Mouse (Mus musculus) cerebellum, adult 11 months (tissue): ENCODE measurements around the gene Aldh1a3.
A peak's percentile ranks its signal among the peaks of the same experiment; 100 is the strongest.

ENCODE experiments used
- DNase-seq: peaks from one replicate; pipeline ENCODE4 v3.0.0; 2022

Aldh1a3 gene

GRCm38 (mm10) chr7:66427437-66428161 lies at the start of gene Aldh1a3:
Gene Aldh1a3, minus strand, starts transcription at chr7:66427517.
- DNase-seq = no peak

- no peak for DNase-seq
These were observed 49.0 kb upstream of the Aldh1a3 start for GRCm38 (mm10) chr7:66476289-66476688.

GRCm38 (mm10) chr7:66471641-66472216 lies 44.4 kb upstream of the Aldh1a3 start:
- no peak for DNase-seq

- no peak for DNase-seq
These were observed 39.3 kb upstream of the Aldh1a3 start for GRCm38 (mm10) chr7:66466641-66467040.

GRCm38 (mm10) chr7:66465241-66465640 lies 37.9 kb upstream of the Aldh1a3 start:
- DNase-seq = no peak

GRCm38 (mm10) chr7:66463081-66463480 lies 35.8 kb upstream of the Aldh1a3 start:
- no peak for DNase-seq

GRCm38 (mm10) chr7:66451622-66452295 lies 24.4 kb upstream of the Aldh1a3 start:
- DNase-seq = no peak

- DNase-seq = no peak
These were observed 22.8 kb upstream of the Aldh1a3 start for GRCm38 (mm10) chr7:66449971-66450752.

- no peak for DNase-seq
These were observed 21.6 kb upstream of the Aldh1a3 start for GRCm38 (mm10) chr7:66448786-66449540.

GRCm38 (mm10) chr7:66448304-66448703 lies 21.0 kb upstream of the Aldh1a3 start:
- no peak for DNase-seq

GRCm38 (mm10) chr7:66446860-66447259 lies 19.5 kb upstream of the Aldh1a3 start:
- no peak for DNase-seq

GRCm38 (mm10) chr7:66445117-66445905 lies 18.0 kb upstream of the Aldh1a3 start:
- DNase-seq = no peak

- no peak for DNase-seq
These were observed 17.4 kb upstream of the Aldh1a3 start for GRCm38 (mm10) chr7:66444706-66445105.

- no peak for DNase-seq
These were observed 15.4 kb upstream of the Aldh1a3 start for GRCm38 (mm10) chr7:66442501-66443369.

GRCm38 (mm10) chr7:66438787-66439669 lies 11.7 kb upstream of the Aldh1a3 start:
- no peak for DNase-seq

- peak; percentile 35 for DNase-seq
These were observed 7.2 kb upstream of the Aldh1a3 start for GRCm38 (mm10) chr7:66434453-66434935.

GRCm38 (mm10) chr7:66427053-66427436 lies 272 bp downstream of the Aldh1a3 start:
- DNase-seq = no peak

GRCm38 (mm10) chr7:66421903-66422302 lies 5.4 kb downstream of the Aldh1a3 start:
- no peak for DNase-seq

GRCm38 (mm10) chr7:66418981-66419380 lies 8.3 kb downstream of the Aldh1a3 start:
- no peak for DNase-seq
